Mouse (Mus musculus): Measurements from ENCODE around the gene Nos1.

Gene Nos1

GRCm38 (mm10) chr5:117898055-117898806 is 117.4 kb downstream of the Nos1 start:
- peak; percentile 88 for DNase-seq (ENCODE audit: low read depth, low spot score)

- no peak for DNase-seq (ENCODE audit: low read depth, low spot score)
Measured at GRCm38 (mm10) chr5:117899361-117899760, 118.5 kb downstream of the Nos1 start.

- DNase-seq (ENCODE audit: low read depth, low spot score), result peak; percentile 68
Measured at GRCm38 (mm10) chr5:117900921-117901705, 120.3 kb downstream of the Nos1 start.

DNA sequence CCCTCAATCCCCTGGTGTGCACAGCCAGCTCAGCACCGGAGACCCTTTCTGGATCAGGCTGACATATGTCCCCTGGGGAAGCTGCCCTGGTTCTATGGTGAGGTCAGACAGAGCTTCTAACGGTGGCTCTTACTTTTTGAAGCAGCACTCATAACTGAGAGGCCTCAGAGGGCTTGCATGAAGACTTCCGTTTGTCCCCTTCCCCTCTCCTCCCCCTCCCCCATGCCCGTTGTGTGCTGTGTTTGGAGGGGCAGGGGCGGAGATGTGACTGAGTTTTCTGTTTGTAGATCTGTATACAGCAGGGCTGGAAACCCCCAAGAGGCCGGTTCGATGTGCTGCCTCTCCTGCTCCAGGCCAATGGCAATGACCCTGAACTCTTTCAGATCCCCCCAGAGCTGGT is 122.7 kb downstream of the Nos1 start:
- DNase-seq (ENCODE audit: low read depth, low spot score), result no peak

DNA sequence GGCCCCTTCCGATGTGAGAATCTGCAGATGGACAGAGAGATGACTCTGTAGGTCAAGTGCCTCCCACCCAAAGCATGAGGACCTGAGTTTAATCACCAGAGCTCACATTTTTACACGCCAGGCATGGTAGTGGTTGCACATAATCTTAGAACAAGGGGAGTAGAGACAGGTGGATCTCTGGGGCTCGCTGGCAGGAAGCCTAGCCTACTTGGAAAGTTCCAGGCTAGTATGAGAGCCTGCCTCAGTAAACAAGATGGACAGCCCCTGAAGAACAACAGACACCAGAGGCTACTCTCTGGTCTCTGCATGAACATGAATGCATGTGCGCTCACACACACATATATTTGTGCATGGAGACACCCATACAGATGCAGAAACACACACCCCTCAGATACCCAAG is 124.9 kb downstream of the Nos1 start:
- DNase-seq (ENCODE audit: low read depth, low spot score), result no peak

DNA sequence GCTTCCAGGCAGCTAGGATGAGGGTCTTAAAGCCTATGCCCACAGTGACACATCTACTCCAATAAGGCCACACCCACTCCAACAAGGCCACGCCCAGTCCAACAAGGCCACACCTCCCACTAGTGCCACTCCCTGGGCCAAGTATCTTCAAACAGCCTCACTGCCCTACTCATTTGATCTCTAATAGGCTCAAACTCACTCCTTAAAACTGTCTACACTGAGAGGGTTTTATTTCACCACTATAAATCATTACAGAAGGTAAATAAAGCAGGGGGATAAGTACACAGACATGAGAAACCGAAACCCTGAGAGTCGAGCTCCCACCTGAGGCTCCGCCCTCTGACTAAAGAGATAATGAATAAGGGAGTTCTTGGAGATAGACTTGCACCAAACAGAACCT is 128.7 kb downstream of the Nos1 start:
- DNase-seq (ENCODE audit: low read depth, low spot score), result no peak

GRCm38 (mm10) chr5:117916349-117916748 is 135.5 kb downstream of the Nos1 start:
- no peak for DNase-seq (ENCODE audit: low read depth, low spot score)

DNA sequence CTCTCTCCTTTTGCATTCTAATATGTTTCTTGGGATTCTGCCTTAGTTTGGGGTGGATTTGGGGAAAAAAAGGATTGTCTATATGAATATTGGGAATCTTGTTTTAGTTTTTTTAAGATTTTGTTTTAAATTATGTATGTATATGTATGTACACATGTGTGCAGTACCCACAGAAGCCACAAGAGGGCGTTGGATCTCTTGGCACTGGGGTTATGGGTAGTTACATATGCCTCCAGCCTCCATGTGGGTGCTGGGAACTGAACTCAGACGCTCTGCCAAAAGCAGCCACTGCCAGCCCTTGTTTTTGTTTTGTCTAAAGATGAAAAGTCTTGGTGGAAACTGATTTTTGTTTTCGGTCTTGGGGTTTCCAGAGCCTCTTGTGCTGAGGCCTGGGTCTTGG is 136.1 kb downstream of the Nos1 start:
- peak; percentile 66 for DNase-seq (ENCODE audit: low read depth, low spot score)

GRCm38 (mm10) chr5:117921786-117922528 is 141.1 kb downstream of the Nos1 start:
- DNase-seq (ENCODE audit: low read depth, low spot score), result no peak

DNA sequence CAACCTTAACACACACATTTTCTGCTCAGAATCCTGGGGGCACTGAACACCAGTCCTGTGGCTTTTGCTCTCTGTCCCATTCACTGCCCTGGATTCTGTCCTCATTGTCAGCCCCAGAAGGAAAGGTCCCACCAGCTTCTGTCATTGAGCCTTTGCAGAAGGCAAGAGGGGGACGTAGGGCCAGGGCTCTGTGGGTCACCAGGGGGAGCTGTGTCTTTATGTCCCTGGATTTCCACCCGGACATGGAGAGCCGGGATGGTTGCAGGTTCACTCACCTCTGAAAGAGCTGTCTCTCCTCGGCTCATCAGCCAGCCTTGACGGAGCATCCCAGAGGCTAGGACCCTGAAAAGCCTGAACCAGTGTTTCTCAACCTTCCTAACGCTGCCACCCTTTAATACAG is 142.9 kb downstream of the Nos1 start:
- peak; percentile 28 for DNase-seq (ENCODE audit: low read depth, low spot score)

- peak; percentile 51 for DNase-seq (ENCODE audit: low read depth, low spot score)
Measured at GRCm38 (mm10) chr5:117928553-117928952, 147.7 kb downstream of the Nos1 start.

- DNase-seq (ENCODE audit: low read depth, low spot score), result no peak
Measured at GRCm38 (mm10) chr5:117932222-117932621, 151.4 kb downstream of the Nos1 start.

DNA sequence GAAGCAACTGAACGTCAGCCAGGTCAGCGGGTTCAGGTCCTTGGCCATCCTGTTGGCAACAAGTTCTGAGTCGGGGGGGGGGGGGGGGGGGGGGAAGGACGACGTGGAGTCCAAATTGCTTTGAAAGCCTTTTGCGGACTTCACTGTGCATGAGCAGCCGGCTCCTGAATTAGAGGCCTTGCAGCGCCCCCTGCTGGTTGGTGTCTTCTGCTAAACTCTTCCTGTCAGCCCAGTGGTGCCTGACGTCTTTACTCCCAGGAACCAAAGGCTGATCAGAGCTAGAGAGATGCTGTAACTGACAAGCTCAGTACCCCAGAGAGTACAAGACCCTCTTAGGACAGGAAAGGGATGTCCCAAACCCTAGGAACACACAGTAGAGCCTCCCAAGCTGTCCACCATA is 152.0 kb downstream of the Nos1 start:
- peak; percentile 88 for DNase-seq (ENCODE audit: low read depth, low spot score)

DNA sequence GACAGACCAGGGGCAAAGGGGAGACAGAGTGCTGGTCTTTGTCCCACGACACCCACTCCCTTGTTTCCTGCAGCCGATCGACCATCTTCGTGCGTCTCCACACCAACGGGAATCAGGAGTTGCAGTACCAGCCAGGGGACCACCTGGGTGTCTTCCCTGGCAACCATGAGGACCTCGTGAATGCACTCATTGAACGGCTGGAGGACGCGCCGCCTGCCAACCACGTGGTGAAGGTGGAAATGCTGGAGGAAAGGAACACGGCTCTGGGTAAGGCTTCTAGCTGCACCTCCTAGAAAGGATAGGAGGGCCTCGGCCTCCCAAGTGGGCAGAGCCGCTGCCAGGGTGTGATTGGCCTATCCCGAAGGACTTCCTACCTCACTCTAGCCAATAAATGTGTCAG is 155.5 kb downstream of the Nos1 start:
- DNase-seq (ENCODE audit: low read depth, low spot score), result no peak

GRCm38 (mm10) chr5:117937186-117937585 is 156.4 kb downstream of the Nos1 start:
- no peak for DNase-seq (ENCODE audit: low read depth, low spot score)

- peak; percentile 91 for DNase-seq (ENCODE audit: low read depth, low spot score)
Measured at GRCm38 (mm10) chr5:117938182-117938581, 157.3 kb downstream of the Nos1 start.

DNA sequence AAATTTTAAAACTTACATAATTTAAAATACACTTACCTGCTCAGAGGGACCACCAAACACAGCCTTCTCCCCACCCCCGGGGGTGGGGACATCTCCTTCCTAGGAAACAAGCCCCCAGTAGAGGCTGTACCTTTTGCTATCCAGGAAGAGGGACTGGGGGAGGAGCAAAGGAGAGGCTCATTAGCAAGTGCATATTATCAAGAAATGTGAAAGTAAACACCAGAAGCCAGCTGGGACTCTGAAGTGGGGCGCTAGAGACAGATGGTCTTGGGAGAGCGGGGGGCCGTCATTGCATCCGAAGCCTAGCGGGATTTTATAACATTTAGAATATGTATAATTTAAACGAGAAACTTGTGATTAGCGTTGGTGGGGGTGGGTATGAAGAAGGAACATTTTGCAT is 158.6 kb downstream of the Nos1 start:
- DNase-seq (ENCODE audit: low read depth, low spot score), result no peak

DNA sequence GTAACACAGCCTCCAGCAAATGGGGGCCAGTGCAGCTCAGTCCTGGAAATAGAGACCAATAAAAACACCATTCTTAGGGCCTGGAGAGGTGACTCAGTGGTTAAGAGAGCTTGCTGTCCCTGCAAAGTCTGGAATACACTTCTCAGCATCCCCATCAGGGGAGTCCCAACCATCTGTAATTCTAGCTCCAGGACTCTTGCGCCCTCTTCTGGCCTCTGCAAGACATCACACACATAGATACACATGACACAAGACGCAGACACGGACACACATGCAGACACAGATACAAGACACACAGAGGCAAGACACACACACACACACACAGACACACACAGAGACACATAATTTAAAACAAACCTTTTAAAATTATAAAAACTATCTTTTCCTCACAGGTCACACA is 160.7 kb downstream of the Nos1 start:
- peak; percentile 87 for DNase-seq (ENCODE audit: low read depth, low spot score)

DNA sequence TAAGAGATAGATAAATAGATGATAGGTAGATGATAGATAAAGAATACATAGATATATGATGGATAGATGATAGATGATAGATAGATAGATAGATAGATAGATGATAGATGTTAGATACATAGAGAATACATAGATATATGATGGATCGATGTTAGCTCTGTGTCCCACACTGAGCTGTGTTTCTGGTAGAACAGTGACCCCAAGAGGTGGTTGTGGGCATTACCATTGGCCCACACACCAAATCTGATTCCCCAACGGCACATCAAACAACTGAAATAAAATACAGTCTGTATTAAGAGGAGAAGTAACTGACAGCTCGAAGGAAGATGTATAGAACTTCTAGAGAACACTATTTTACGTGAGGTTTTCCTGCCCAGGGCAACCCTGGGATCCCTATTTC is 165.8 kb downstream of the Nos1 start:
- DNase-seq (ENCODE audit: low read depth, low spot score), result peak; percentile 49

DNA sequence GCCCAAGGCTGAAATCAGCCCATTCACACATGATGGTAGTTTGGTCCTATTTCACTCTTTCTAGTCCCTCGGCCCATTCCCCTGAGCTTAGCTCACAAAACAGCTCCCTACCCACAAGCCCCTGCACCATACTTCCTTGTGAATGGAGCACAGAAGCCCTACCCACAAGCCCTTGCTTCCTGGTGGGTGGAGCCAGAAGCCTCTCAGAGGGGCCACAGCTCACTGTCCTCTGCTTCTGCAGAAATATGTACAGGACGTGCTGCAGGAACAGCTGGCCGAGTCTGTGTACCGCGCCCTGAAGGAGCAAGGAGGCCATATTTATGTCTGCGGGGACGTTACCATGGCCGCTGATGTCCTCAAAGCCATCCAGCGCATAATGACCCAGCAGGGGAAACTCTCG is 168.6 kb downstream of the Nos1 start:
- DNase-seq (ENCODE audit: low read depth, low spot score), result peak; percentile 79

DNA sequence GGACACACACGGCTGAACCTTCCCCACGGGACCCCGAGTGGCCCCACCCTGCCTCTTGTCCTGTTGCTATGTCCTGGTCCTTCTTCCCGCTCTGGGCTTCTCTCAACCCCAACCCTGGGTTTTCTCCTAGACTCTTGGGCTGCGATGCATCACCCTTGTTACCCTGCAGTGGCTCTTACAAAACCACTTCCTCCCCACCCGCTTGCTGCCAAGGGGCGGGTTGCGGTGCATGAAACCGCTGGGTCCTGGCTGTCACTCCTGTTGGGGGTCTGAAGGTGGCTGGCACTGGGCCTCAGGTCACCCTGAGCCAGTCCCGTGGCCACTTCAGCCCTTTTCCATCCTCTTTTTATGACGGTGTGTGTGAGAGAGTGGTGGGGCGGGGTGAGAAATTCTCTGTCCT is 173.1 kb downstream of the Nos1 start:
- DNase-seq (ENCODE audit: low read depth, low spot score), result no peak

- DNase-seq (ENCODE audit: low read depth, low spot score), result no peak
Measured at GRCm38 (mm10) chr5:117954429-117954828, 173.6 kb downstream of the Nos1 start.
